Mouse (Mus musculus): Measurements from ENCODE around the gene Fam126a. TPM values are rescaled to one million over a fixed set of nuclear protein-coding genes. Genes with fewer than 3 reads are reported as not detected.

Gene Fam126a
- polyA plus RNA-seq (2011; ENCODE audit: insufficient read depth, insufficient read length, low read depth, missing spikeins), result 8.2 and 9.5 TPM in 2 replicates

GRCm38 (mm10) chr5:24030579-24030969 lies at the start of gene Fam126a:
Gene Fam126a (minus strand): TSS chr5:24030690.
- no peak for TF ChIP-seq EP300 (IDR thresholded peaks at IDR 0.05; ENCODE audit: insufficient read depth, low read depth, low read length)
- TF ChIP-seq CTCF (IDR thresholded peaks at IDR 0.05; ENCODE audit: low read depth, low read length), result no peak
- TF ChIP-seq POLR2A (IDR thresholded peaks at IDR 0.05; ENCODE audit: insufficient read depth, low read length), result no peak
- no peaks in the 10 kb centered on the region for H3K27me3 ChIP-seq (ENCODE audit: control insufficient read depth, insufficient read depth, low read length, poor library complexity, severe bottlenecking)
- H3K4me3 ChIP-seq (ENCODE audit: low read depth, low read length), result peak within 1 kb of the TSS; percentile 83
- no peak within 1 kb of the TSS for H3K27ac ChIP-seq (ENCODE audit: insufficient read depth, low read length)
- H3K9me3 ChIP-seq (replicated peaks; ENCODE audit: control insufficient read depth, insufficient read depth, low read length, poor library complexity, severe bottlenecking), result no peaks in the 10 kb centered on the region
- no peaks in the 10 kb centered on the region for H3K36me3 ChIP-seq (ENCODE audit: control insufficient read depth, insufficient read depth, low read length, poor library complexity, severe bottlenecking)
- H3K9ac ChIP-seq (ENCODE audit: low read depth, poor library complexity, severe bottlenecking), result peak within 1 kb of the TSS; percentile 81
- no peaks in the 10 kb centered on the region for H3K4me1 ChIP-seq (ENCODE audit: control insufficient read depth, insufficient read depth, low read length)

GRCm38 (mm10) chr5:24078420-24079179 lies 48.1 kb upstream of the Fam126a start:
- Histone ChIP-seq H3K4me3 (ENCODE audit: low read depth, low read length) (no peak overlapping the region), H3K4me1 (ENCODE audit: control insufficient read depth, insufficient read depth, low read length) (no peaks in the 10 kb centered on the region), H3K9ac (ENCODE audit: low read depth, poor library complexity, severe bottlenecking) (no peak overlapping the region), H3K36me3 (ENCODE audit: control insufficient read depth, insufficient read depth, low read length, poor library complexity, severe bottlenecking) (no peaks in the 10 kb centered on the region), H3K9me3 (replicated peaks; ENCODE audit: control insufficient read depth, insufficient read depth, low read length, poor library complexity, severe bottlenecking) (no peaks in the 10 kb centered on the region), H3K27me3 (ENCODE audit: control insufficient read depth, insufficient read depth, low read length, poor library complexity, severe bottlenecking) (no peaks in the 10 kb centered on the region), H3K27ac (ENCODE audit: insufficient read depth, low read length) (no peak overlapping the region)
- no peak for TF ChIP-seq EP300 (IDR thresholded peaks at IDR 0.05; ENCODE audit: insufficient read depth, low read depth, low read length)
- TF ChIP-seq POLR2A (IDR thresholded peaks at IDR 0.05; ENCODE audit: insufficient read depth, low read length), result no peak
- TF ChIP-seq CTCF (IDR thresholded peaks at IDR 0.05; ENCODE audit: low read depth, low read length), result no peak

- H3K4me3 ChIP-seq (ENCODE audit: low read depth, low read length), result no peak overlapping the region
- no peaks in the 10 kb centered on the region for H3K36me3 ChIP-seq (ENCODE audit: control insufficient read depth, insufficient read depth, low read length, poor library complexity, severe bottlenecking)
- no peaks in the 10 kb centered on the region for H3K4me1 ChIP-seq (ENCODE audit: control insufficient read depth, insufficient read depth, low read length)
- no peaks in the 10 kb centered on the region for H3K27me3 ChIP-seq (ENCODE audit: control insufficient read depth, insufficient read depth, low read length, poor library complexity, severe bottlenecking)
- H3K27ac ChIP-seq (ENCODE audit: insufficient read depth, low read length), result peak overlapping the region; percentile 35
- H3K9ac ChIP-seq (ENCODE audit: low read depth, poor library complexity, severe bottlenecking), result peak overlapping the region; percentile 1; the same call in 1 of the 2 replicates
- TF ChIP-seq CTCF (IDR thresholded peaks at IDR 0.05; ENCODE audit: low read depth, low read length) (no peak), POLR2A (IDR thresholded peaks at IDR 0.05; ENCODE audit: insufficient read depth, low read length) (no peak), EP300 (IDR thresholded peaks at IDR 0.05; ENCODE audit: insufficient read depth, low read depth, low read length) (no peak)
- no peaks in the 10 kb centered on the region for H3K9me3 ChIP-seq (replicated peaks; ENCODE audit: control insufficient read depth, insufficient read depth, low read length, poor library complexity, severe bottlenecking)
Measured at GRCm38 (mm10) chr5:24077739-24078306, 47.3 kb upstream of the Fam126a start.

GRCm38 (mm10) chr5:24076986-24077718 lies 46.7 kb upstream of the Fam126a start:
- H3K27me3 ChIP-seq (ENCODE audit: control insufficient read depth, insufficient read depth, low read length, poor library complexity, severe bottlenecking), result no peaks in the 10 kb centered on the region
- no peaks in the 10 kb centered on the region for H3K4me1 ChIP-seq (ENCODE audit: control insufficient read depth, insufficient read depth, low read length)
- H3K9ac ChIP-seq (ENCODE audit: low read depth, poor library complexity, severe bottlenecking), result peak overlapping the region; percentile 1; the same call in 1 of the 2 replicates
- no peaks in the 10 kb centered on the region for H3K36me3 ChIP-seq (ENCODE audit: control insufficient read depth, insufficient read depth, low read length, poor library complexity, severe bottlenecking)
- no peaks in the 10 kb centered on the region for H3K9me3 ChIP-seq (replicated peaks; ENCODE audit: control insufficient read depth, insufficient read depth, low read length, poor library complexity, severe bottlenecking)
- peak overlapping the region; percentile 39 for H3K4me3 ChIP-seq (ENCODE audit: low read depth, low read length)
- H3K27ac ChIP-seq (ENCODE audit: insufficient read depth, low read length), result peak overlapping the region; percentile 71
- TF ChIP-seq POLR2A (IDR thresholded peaks at IDR 0.05; ENCODE audit: insufficient read depth, low read length) (no peak), CTCF (IDR thresholded peaks at IDR 0.05; ENCODE audit: low read depth, low read length) (peak; percentile 16)

GRCm38 (mm10) chr5:24072031-24072430 lies 41.5 kb upstream of the Fam126a start:
- Histone ChIP-seq H3K9ac (ENCODE audit: low read depth, poor library complexity, severe bottlenecking) (no peak overlapping the region), H3K9me3 (replicated peaks; ENCODE audit: control insufficient read depth, insufficient read depth, low read length, poor library complexity, severe bottlenecking) (no peaks in the 10 kb centered on the region), H3K36me3 (ENCODE audit: control insufficient read depth, insufficient read depth, low read length, poor library complexity, severe bottlenecking) (no peaks in the 10 kb centered on the region), H3K4me3 (ENCODE audit: low read depth, low read length) (no peak overlapping the region), H3K4me1 (ENCODE audit: control insufficient read depth, insufficient read depth, low read length) (no peaks in the 10 kb centered on the region), H3K27me3 (ENCODE audit: control insufficient read depth, insufficient read depth, low read length, poor library complexity, severe bottlenecking) (no peaks in the 10 kb centered on the region), H3K27ac (ENCODE audit: insufficient read depth, low read length) (no peak overlapping the region)
- TF ChIP-seq EP300 (IDR thresholded peaks at IDR 0.05; ENCODE audit: insufficient read depth, low read depth, low read length), result no peak
- TF ChIP-seq CTCF (IDR thresholded peaks at IDR 0.05; ENCODE audit: low read depth, low read length), result no peak
